In genomic region chr2:118118045-118118444, GRCm38 (mm10) we compare ENCODE assay signal across 21 mouse cellular contexts. TPM values are rescaled to one million over a fixed set of nuclear protein-coding genes. Genes with fewer than 3 reads are reported as not detected.
DNase-seq lines count a peak whose midpoint lies in the region; ATAC-seq and TF ChIP-seq lines count a peak whose summit lies in the region.
"Had no signal": no experiment of that assay in that cellular context is flagged by ENCODE, and none has a peak within 500 bp of the region (broad histone marks: within the 10 kb centered on the region; RNA-seq: fewer than 3 reads in every experiment).

No protein-coding gene starts in this region.

- no peak overlapping the region for H3K4me2 ChIP-seq in kidney, postnatal 0 days (ENCODE audit: low read length)
- H3K4me2 ChIP-seq in lung, embryonic 15.5 days, result no peak overlapping the region
- no peak overlapping the region for H3K4me2 ChIP-seq in forebrain, embryonic 11.5 days (ENCODE audit: low read depth, low read length, severe bottlenecking)
- H3K4me2 ChIP-seq: embryonic facial prominence, embryonic 13.5 days; hindbrain, embryonic 12.5 days had no signal

- no peak overlapping the region for H3K4me3 ChIP-seq in kidney, adult 2 months (ENCODE audit: insufficient read depth, low read depth, low read length)
- no peak overlapping the region for H3K4me3 ChIP-seq in kidney, postnatal 0 days (replicated peaks; ENCODE audit: low read depth, low read length)
- no peak overlapping the region for H3K4me3 ChIP-seq in lung, embryonic 15.5 days
- no peak overlapping the region for H3K4me3 ChIP-seq in lung, adult 2 months (replicated peaks; ENCODE audit: extremely low read depth, low read depth, low read length)
- no peak overlapping the region for H3K4me3 ChIP-seq in forebrain, embryonic 11.5 days (ENCODE audit: low read depth, low read length)
- H3K4me3 ChIP-seq: embryonic facial prominence, embryonic 13.5 days; gastrocnemius, adult 2 months; hindbrain, embryonic 12.5 days had no signal

- no peak for DNase-seq in kidney, adult 2 months
- DNase-seq in kidney, postnatal 25 days, result no peak
- no peak for DNase-seq in kidney, postnatal 0 days (ENCODE audit: low spot score)
- no peak for DNase-seq in kidney, postnatal 36 days
- DNase-seq in lung, adult 2 months, result no peak
- DNase-seq in NIH3T3 (ENCODE audit: low read depth), result peak; percentile 27
- no peak for DNase-seq in forebrain, embryonic 11.5 days (ENCODE audit: low spot score)
- DNase-seq: adrenal gland, adult 2 months; adrenal gland, postnatal 25 days; cerebellum, adult 18-20 months; cerebellum, adult 9-11 months; cerebellum, postnatal 36 days; gastrocnemius, adult 2 months; gastrocnemius, postnatal 25 days; heart, postnatal 10 days; heart, postnatal 4 days had no signal

- H3K9ac ChIP-seq in kidney, postnatal 0 days (ENCODE audit: low read depth, low read length), result no peak overlapping the region
- no peak overlapping the region for H3K9ac ChIP-seq in lung, embryonic 15.5 days
- no peak overlapping the region for H3K9ac ChIP-seq in forebrain, embryonic 11.5 days (ENCODE audit: low read length)
- H3K9ac ChIP-seq: embryonic facial prominence, embryonic 13.5 days; hindbrain, embryonic 12.5 days had no signal

- peaks cover 4% of the 10 kb centered on the region for H3K4me1 ChIP-seq in kidney, adult 2 months (ENCODE audit: control insufficient read depth, insufficient read depth, low read length)
- peaks cover 5% of the 10 kb centered on the region; the same call in 1 of the 2 replicates for H3K4me1 ChIP-seq in kidney, postnatal 0 days (replicated peaks; ENCODE audit: insufficient read depth, low read length)
- peaks cover 37% of the 10 kb centered on the region for H3K4me1 ChIP-seq in lung, embryonic 15.5 days
- H3K4me1 ChIP-seq in lung, adult 2 months (ENCODE audit: control insufficient read depth, insufficient read depth, low read length), result no peaks in the 10 kb centered on the region
- H3K4me1 ChIP-seq in forebrain, embryonic 11.5 days (replicated peaks; ENCODE audit: control insufficient read depth, insufficient read depth, low read length), result peaks cover 4% of the 10 kb centered on the region; the same call in 1 of the 2 replicates

- TF ChIP-seq POLR2A in kidney, adult 2 months (IDR thresholded peaks at IDR 0.05; ENCODE audit: low read depth, low read length), result no peak
- TF ChIP-seq POLR2A in lung, adult 2 months (IDR thresholded peaks at IDR 0.05; ENCODE audit: borderline replicate concordance, extremely low read depth, low read depth, low read length), result no peak

- H3K36me3 ChIP-seq in kidney, adult 2 months (ENCODE audit: control insufficient read depth, insufficient read depth, low read length), result no peaks in the 10 kb centered on the region; the same call in none of the 2 replicates
- H3K36me3 ChIP-seq in kidney, postnatal 0 days (ENCODE audit: insufficient read depth, low read length), result peaks cover 60% of the 10 kb centered on the region
- H3K36me3 ChIP-seq in lung, embryonic 15.5 days, result peaks cover 87% of the 10 kb centered on the region
- peaks cover 2% of the 10 kb centered on the region; the same call in 1 of the 2 replicates for H3K36me3 ChIP-seq in forebrain, embryonic 11.5 days (ENCODE audit: control insufficient read depth, insufficient read depth, low read length)

- peak overlapping the region; percentile 6; the same call in 1 of the 2 replicates for H3K27ac ChIP-seq in kidney, adult 2 months (ENCODE audit: insufficient read depth, low read depth, low read length)
- H3K27ac ChIP-seq in kidney, postnatal 0 days, result peak overlapping the region; percentile 42
- H3K27ac ChIP-seq in lung, embryonic 15.5 days, result 0 out of 2 replicates have a peak overlapping the region, but pooled peaks have one; percentile 21
- no peak overlapping the region for H3K27ac ChIP-seq in forebrain, embryonic 11.5 days (ENCODE audit: low read depth, low read length)
- H3K27ac ChIP-seq: embryonic facial prominence, embryonic 13.5 days; gastrocnemius, adult 2 months; hindbrain, embryonic 12.5 days had no signal

- ATAC-seq in kidney, postnatal 0 days (replicated peaks; ENCODE audit: low FRiP score, low read depth), result no peak
- ATAC-seq in lung, embryonic 15.5 days (ENCODE audit: borderline replicate concordance, extremely low read depth, low FRiP score, low TSS enrichment), result no peak
- ATAC-seq in forebrain, embryonic 11.5 days (replicated peaks; ENCODE audit: low FRiP score), result no peak
- ATAC-seq: forebrain, embryonic 14.5 days had no signal

- H3K9me3 ChIP-seq in kidney, postnatal 0 days (replicated peaks; ENCODE audit: low read length), result no peaks in the 10 kb centered on the region
- no peaks in the 10 kb centered on the region for H3K9me3 ChIP-seq in lung, embryonic 15.5 days
- no peaks in the 10 kb centered on the region for H3K9me3 ChIP-seq in forebrain, embryonic 11.5 days (ENCODE audit: control insufficient read depth, low read length)
- H3K9me3 ChIP-seq: embryonic facial prominence, embryonic 13.5 days; hindbrain, embryonic 12.5 days had no signal

- WGBS in kidney, adult 2 months, result 54% methylated on average over 6 of the region's 6 CpGs
- 39% methylated on average over 6 of the region's 6 CpGs for WGBS in kidney, postnatal 0 days
- WGBS in lung, embryonic 15.5 days, result 67% methylated on average over 6 of the region's 6 CpGs
- 77% methylated on average over 6 of the region's 6 CpGs for WGBS in lung, adult 2 months
- WGBS in forebrain, embryonic 11.5 days, result 75% methylated on average over 6 of the region's 6 CpGs

- TF ChIP-seq CTCF in kidney, adult 2 months (conservative IDR thresholded peaks at IDR 0.05; ENCODE audit: insufficient read depth, insufficient read length, low read depth, low read length), result no peak
- TF ChIP-seq CTCF in kidney, postnatal 0 days (IDR thresholded peaks at IDR 0.05; ENCODE audit: low read depth), result no peak
- TF ChIP-seq CTCF in lung, adult 2 months (IDR thresholded peaks at IDR 0.05; ENCODE audit: insufficient read depth, low read length), result no peak

- no peaks in the 10 kb centered on the region for H3K27me3 ChIP-seq in kidney, adult 2 months (replicated peaks; ENCODE audit: control insufficient read depth, insufficient read depth, low read length)
- H3K27me3 ChIP-seq in kidney, postnatal 0 days (ENCODE audit: insufficient read depth, low read length), result no peaks in the 10 kb centered on the region
- no peaks in the 10 kb centered on the region for H3K27me3 ChIP-seq in lung, embryonic 15.5 days
- H3K27me3 ChIP-seq in forebrain, embryonic 11.5 days (ENCODE audit: control insufficient read depth, insufficient read depth, low read length), result no peaks in the 10 kb centered on the region
- H3K27me3 ChIP-seq: CH12.LX; embryonic facial prominence, embryonic 13.5 days had no signal

RNA-seq across cellular contexts. Expression of gene Thbs1, which starts 6.4 kb away (rescaled TPM):
- 19.8 and 20.6 TPM in 2 replicates for polyA plus RNA-seq in kidney, adult 2 months (2012; rRNA removed)
- 38.1 and 38.5 TPM in 2 replicates for polyA plus RNA-seq in kidney, postnatal 0 days (2015; fragmentation: Nextera tagmentation; extraction: Ambion mirVana)
- 184 and 185 TPM in 2 replicates for polyA plus RNA-seq in lung, embryonic 15.5 days (2015; fragmentation: Nextera tagmentation; extraction: Ambion mirVana)
- 23.3 and 27.1 TPM in 2 replicates for polyA plus RNA-seq in lung, adult 2 months (2012; rRNA removed)
- polyA plus RNA-seq in forebrain, embryonic 11.5 days (2014; fragmentation: Nextera tagmentation; extraction: Ambion mirVana), result 61.2 and 63.4 TPM in 2 replicates
